Mouse (Mus musculus) bone marrow, adult 2 months (tissue): ENCODE data around the gene Rbl2.

ENCODE experiments used
- CTCF ChIP-seq: fragments of 200-500 bp; IDR thresholded peaks from 2 replicates; pipeline ENCODE4 v1.5.1; 2011; ENCODE audit warnings: low read length, control low read depth; ENCODE audit not compliant: control insufficient read depth, insufficient read depth
- POLR2A ChIP-seq: fragments of 200-500 bp; IDR thresholded peaks from 2 replicates; pipeline ENCODE4 v1.6.1; 2011; ENCODE audit warnings: low read depth, mild to moderate bottlenecking, control low read depth, low read length, borderline replicate concordance; ENCODE audit not compliant: control insufficient read depth

DNA sequence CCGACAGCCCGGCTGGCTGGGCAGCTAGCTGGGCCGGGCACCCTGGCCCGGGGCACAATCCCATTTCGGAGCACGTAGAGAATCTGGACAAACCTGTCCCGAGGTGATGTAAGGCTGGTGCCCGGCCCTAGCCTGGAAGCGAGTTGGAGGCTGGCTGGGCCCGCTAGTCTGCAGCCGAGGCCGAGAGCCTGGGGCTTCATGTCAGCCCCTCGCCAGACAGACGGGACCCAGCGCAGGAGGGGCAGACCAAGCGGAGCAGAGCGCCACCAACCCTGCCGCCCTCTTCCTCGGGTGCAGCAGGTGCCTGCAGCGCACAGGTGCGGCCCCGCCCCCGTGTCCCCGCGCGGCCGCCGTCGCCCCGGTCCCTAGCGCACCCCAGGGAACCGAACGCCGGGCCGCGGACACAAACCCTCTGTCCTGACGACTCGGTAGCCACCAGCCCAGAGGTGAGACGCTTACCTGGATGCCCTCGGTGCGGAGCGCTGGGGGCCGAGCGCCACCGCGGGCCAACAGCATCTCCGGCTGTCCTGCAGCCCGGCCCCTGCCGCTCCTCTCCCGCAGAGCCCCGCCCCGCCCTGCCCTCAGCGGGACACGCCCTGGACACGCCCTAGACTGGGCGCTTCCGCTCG, 63.7 kb downstream of the Rbl2 start:
- TF ChIP-seq POLR2A (no peak), CTCF (no peak)
